Mouse (Mus musculus): ENCODE results near the gene Nktr. TPM values are rescaled to one million over a fixed set of nuclear protein-coding genes. Genes with fewer than 3 reads are reported as not detected.

The Nktr gene
- polyA plus RNA-seq, 1 experiment: 10.7 TPM

- H3K79me3 ChIP-seq (ENCODE audit: low read depth): no peaks in the 10 kb centered on the region
- H3K36me3 ChIP-seq (ENCODE audit: control insufficient read depth, insufficient read depth): no peaks in the 10 kb centered on the region
- no peaks in the 10 kb centered on the region for H3K79me2 ChIP-seq (ENCODE audit: control insufficient read depth, insufficient read depth)
- no peaks in the 10 kb centered on the region for H3K27me3 ChIP-seq (ENCODE audit: control insufficient read depth, insufficient read depth, insufficient read length)
- no peak overlapping the region for H3ac ChIP-seq (ENCODE audit: control insufficient read depth, insufficient read length, low read depth)
- no peak overlapping the region for H3K4me3 ChIP-seq (ENCODE audit: insufficient read depth, poor library complexity, severe bottlenecking)
- TF ChIP-seq USF1 (IDR thresholded peaks at IDR 0.05; ENCODE audit: low read depth) (no peak), CTCF (IDR thresholded peaks at IDR 0.05; ENCODE audit: control insufficient read depth, insufficient read depth, insufficient read length) (peak; percentile 92)
These were observed 21.6 kb upstream of the Nktr start for GRCm38 (mm10) chr9:121697150-121698049.

- Histone ChIP-seq H3ac (ENCODE audit: control insufficient read depth, insufficient read length, low read depth) (peak overlapping the region; percentile 50), H3K36me3 (ENCODE audit: control insufficient read depth, insufficient read depth) (no peaks in the 10 kb centered on the region), H3K27me3 (ENCODE audit: control insufficient read depth, insufficient read depth, insufficient read length) (no peaks in the 10 kb centered on the region), H3K79me2 (ENCODE audit: control insufficient read depth, insufficient read depth) (no peaks in the 10 kb centered on the region), H3K79me3 (ENCODE audit: low read depth) (no peaks in the 10 kb centered on the region), H3K4me3 (ENCODE audit: insufficient read depth, poor library complexity, severe bottlenecking) (peak overlapping the region; percentile 40)
- no peak for TF ChIP-seq MAX (IDR thresholded peaks at IDR 0.05)
- no peak for TF ChIP-seq FOSL1 (IDR thresholded peaks at IDR 0.05; ENCODE audit: insufficient read depth, low read length, poor library complexity, severe bottlenecking)
- no peak for TF ChIP-seq USF1 (IDR thresholded peaks at IDR 0.05; ENCODE audit: low read depth)
- TF ChIP-seq CTCF (IDR thresholded peaks at IDR 0.05; ENCODE audit: control insufficient read depth, insufficient read depth, insufficient read length): no peak
- TF ChIP-seq CEBPB (IDR thresholded peaks at IDR 0.05; ENCODE audit: low read depth): no peak
- TF ChIP-seq MYOG (IDR thresholded peaks at IDR 0.05; ENCODE audit: control insufficient read depth, extremely low read depth, insufficient read length): no peak
- no peak for TF ChIP-seq MYOD1 (IDR thresholded peaks at IDR 0.05; ENCODE audit: control insufficient read depth, insufficient read length, low read depth)
These were observed 14.7 kb upstream of the Nktr start for GRCm38 (mm10) chr9:121704261-121704645.

- TF ChIP-seq MYOG (IDR thresholded peaks at IDR 0.05; ENCODE audit: control insufficient read depth, extremely low read depth, insufficient read length) (no peak), MYOD1 (IDR thresholded peaks at IDR 0.05; ENCODE audit: control insufficient read depth, insufficient read length, low read depth) (no peak), MAX (IDR thresholded peaks at IDR 0.05) (peak; percentile 33), USF1 (IDR thresholded peaks at IDR 0.05; ENCODE audit: low read depth) (no peak), CEBPB (IDR thresholded peaks at IDR 0.05; ENCODE audit: low read depth) (no peak), FOSL1 (IDR thresholded peaks at IDR 0.05; ENCODE audit: insufficient read depth, low read length, poor library complexity, severe bottlenecking) (no peak), CTCF (IDR thresholded peaks at IDR 0.05; ENCODE audit: control insufficient read depth, insufficient read depth, insufficient read length) (no peak)
- H3K27me3 ChIP-seq (ENCODE audit: control insufficient read depth, insufficient read depth, insufficient read length): no peaks in the 10 kb centered on the region
- no peaks in the 10 kb centered on the region for H3K36me3 ChIP-seq (ENCODE audit: control insufficient read depth, insufficient read depth)
- H3K4me3 ChIP-seq (ENCODE audit: insufficient read depth, poor library complexity, severe bottlenecking): peak within 1 kb of the TSS; percentile 40
- H3K79me3 ChIP-seq (ENCODE audit: low read depth): no peaks in the 10 kb centered on the region
- no peaks in the 10 kb centered on the region for H3K79me2 ChIP-seq (ENCODE audit: control insufficient read depth, insufficient read depth)
- peak within 1 kb of the TSS; percentile 85 for H3ac ChIP-seq (ENCODE audit: control insufficient read depth, insufficient read length, low read depth)
These were observed 14.0 kb upstream of the Nktr start, which contains the start of gene Sec22c for GRCm38 (mm10) chr9:121704646-121705625. Gene Sec22c (minus strand): TSS chr9:121705490.

GRCm38 (mm10) chr9:121706029-121706675 is 12.8 kb upstream of the Nktr start:
- H3K79me3 ChIP-seq (ENCODE audit: low read depth): peaks cover 2% of the 10 kb centered on the region
- H3K79me2 ChIP-seq (ENCODE audit: control insufficient read depth, insufficient read depth): peaks cover 9% of the 10 kb centered on the region
- no peaks in the 10 kb centered on the region for H3K36me3 ChIP-seq (ENCODE audit: control insufficient read depth, insufficient read depth)
- no peak overlapping the region for H3K4me3 ChIP-seq (ENCODE audit: insufficient read depth, poor library complexity, severe bottlenecking)
- no peak overlapping the region for H3ac ChIP-seq (ENCODE audit: control insufficient read depth, insufficient read length, low read depth)
- TF ChIP-seq MAX (IDR thresholded peaks at IDR 0.05): no peak
- no peak for TF ChIP-seq CEBPB (IDR thresholded peaks at IDR 0.05; ENCODE audit: low read depth)
- no peak for TF ChIP-seq CTCF (IDR thresholded peaks at IDR 0.05; ENCODE audit: control insufficient read depth, insufficient read depth, insufficient read length)
- no peak for TF ChIP-seq MYOD1 (IDR thresholded peaks at IDR 0.05; ENCODE audit: control insufficient read depth, insufficient read length, low read depth)
- TF ChIP-seq FOSL1 (IDR thresholded peaks at IDR 0.05; ENCODE audit: insufficient read depth, low read length, poor library complexity, severe bottlenecking): no peak
- no peak for TF ChIP-seq MYOG (IDR thresholded peaks at IDR 0.05; ENCODE audit: control insufficient read depth, extremely low read depth, insufficient read length)
- no peak for TF ChIP-seq USF1 (IDR thresholded peaks at IDR 0.05; ENCODE audit: low read depth)
- H3K27me3 ChIP-seq (ENCODE audit: control insufficient read depth, insufficient read depth, insufficient read length): no peaks in the 10 kb centered on the region

- Histone ChIP-seq H3K79me2 (ENCODE audit: control insufficient read depth, insufficient read depth) (peaks cover 23% of the 10 kb centered on the region), H3ac (ENCODE audit: control insufficient read depth, insufficient read length, low read depth) (no peak overlapping the region), H3K79me3 (ENCODE audit: low read depth) (peaks cover 4% of the 10 kb centered on the region), H3K36me3 (ENCODE audit: control insufficient read depth, insufficient read depth) (peaks cover under 1% of the 10 kb centered on the region), H3K4me3 (ENCODE audit: insufficient read depth, poor library complexity, severe bottlenecking) (no peak overlapping the region), H3K27me3 (ENCODE audit: control insufficient read depth, insufficient read depth, insufficient read length) (no peaks in the 10 kb centered on the region)
- TF ChIP-seq FOSL1 (IDR thresholded peaks at IDR 0.05; ENCODE audit: insufficient read depth, low read length, poor library complexity, severe bottlenecking): no peak
- TF ChIP-seq CEBPB (IDR thresholded peaks at IDR 0.05; ENCODE audit: low read depth): no peak
- TF ChIP-seq MAX (IDR thresholded peaks at IDR 0.05): no peak
- no peak for TF ChIP-seq MYOG (IDR thresholded peaks at IDR 0.05; ENCODE audit: control insufficient read depth, extremely low read depth, insufficient read length)
These were observed 11.2 kb upstream of the Nktr start for GRCm38 (mm10) chr9:121707801-121708200.
